Mouse (Mus musculus): ENCODE results near the gene Timm8a1.

- TF ChIP-seq SMC3 (IDR thresholded peaks at IDR 0.05; ENCODE audit: low read depth, low read length), result no peak
- TF ChIP-seq MXI1 (IDR thresholded peaks at IDR 0.05; ENCODE audit: low read depth, low read length), result no peak
Measured at GRCm38 (mm10) chrX:134566536-134567222, 25.0 kb upstream of the Timm8a1 start.
